Mouse (Mus musculus): ENCODE measurements around the gene Rraga. TPM values are rescaled to one million over a fixed set of nuclear protein-coding genes. Genes with fewer than 3 reads are reported as not detected.
A peak's percentile ranks its signal among the peaks of the same experiment; 100 is the strongest.

Rraga gene
- polyA plus RNA-seq (2015; fragmentation: Nextera tagmentation; extraction: Ambion mirVana) = 77.6 and 79.5 TPM in 2 replicates

DNA sequence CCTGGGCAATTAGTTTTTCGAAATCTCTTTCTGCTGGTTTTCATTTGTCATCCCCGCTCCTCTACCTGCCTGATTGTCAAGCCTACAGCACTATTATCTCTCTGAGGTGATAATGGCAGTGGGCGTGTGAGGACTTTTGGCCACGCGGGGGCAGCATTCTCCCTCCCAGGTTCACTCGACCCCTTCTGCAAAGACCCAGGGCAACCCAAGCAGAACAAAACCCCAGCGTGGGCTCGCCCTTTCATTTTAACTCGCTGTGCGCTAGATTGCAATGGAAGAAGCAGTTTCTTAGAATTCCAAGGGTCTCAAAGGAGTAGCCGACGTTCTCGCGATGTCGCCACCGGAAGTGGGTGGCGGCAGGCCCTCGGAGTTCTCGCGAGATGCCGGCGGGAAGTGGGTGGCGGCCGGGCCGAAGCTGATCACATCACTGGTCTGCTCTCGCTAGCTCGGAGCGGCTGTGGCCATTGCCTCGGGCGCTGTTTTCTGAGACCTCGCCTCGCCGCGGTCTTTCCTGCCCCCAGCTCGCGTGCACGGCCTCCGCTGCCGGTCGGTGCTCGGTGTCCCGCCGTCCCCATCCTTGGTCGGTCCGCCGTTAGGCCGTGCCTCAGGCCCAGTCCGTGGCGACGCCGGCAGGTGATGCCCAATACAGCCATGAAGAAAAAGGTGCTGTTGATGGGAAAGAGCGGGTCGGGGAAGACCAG is at the start of gene Rraga:
TSS of gene Rraga (plus strand) at position 386 of the 701 bp plus-strand sequence.
- H3K4me3 ChIP-seq = peak within 1 kb of the TSS; percentile 92
- H3K9ac ChIP-seq = peak within 1 kb of the TSS; percentile 93
- H3K27ac ChIP-seq = peak within 1 kb of the TSS; percentile 98
- H3K36me3 ChIP-seq = peaks cover 17% of the 10 kb centered on the region
- peaks cover 21% of the 10 kb centered on the region for H3K4me1 ChIP-seq
- H3K9me3 ChIP-seq = no peaks in the 10 kb centered on the region
- peak; percentile 93 for ATAC-seq (ENCODE audit: insufficient number of reproducible peaks, insufficient read depth, low FRiP score, low TSS enrichment, low read depth)
- peak within 1 kb of the TSS; percentile 87 for H3K4me2 ChIP-seq
- no peaks in the 10 kb centered on the region for H3K27me3 ChIP-seq
- under 1% methylated on average over 53 of the region's 53 CpGs for WGBS

- H3K9ac ChIP-seq = no peak overlapping the region
- no peaks in the 10 kb centered on the region for H3K9me3 ChIP-seq
- WGBS = 23% methylated on average over 11 of the region's 11 CpGs
- H3K27ac ChIP-seq = peak overlapping the region; percentile 77
- peak; percentile 76 for ATAC-seq (ENCODE audit: insufficient number of reproducible peaks, insufficient read depth, low FRiP score, low TSS enrichment, low read depth)
- no peaks in the 10 kb centered on the region for H3K36me3 ChIP-seq
- no peak overlapping the region for H3K4me3 ChIP-seq
- H3K4me2 ChIP-seq = peak overlapping the region; percentile 22; the same call in 1 of the 2 replicates
- H3K27me3 ChIP-seq = no peaks in the 10 kb centered on the region
- peaks cover 34% of the 10 kb centered on the region for H3K4me1 ChIP-seq
Measured at GRCm38 (mm10) chr4:86527162-86528136, 48.0 kb upstream of the Rraga start.

GRCm38 (mm10) chr4:86529161-86529560 is 46.3 kb upstream of the Rraga start:
- no peak for ATAC-seq (ENCODE audit: insufficient number of reproducible peaks, insufficient read depth, low FRiP score, low TSS enrichment, low read depth)
- Histone ChIP-seq H3K4me3 (no peak overlapping the region), H3K36me3 (no peaks in the 10 kb centered on the region), H3K9ac (no peak overlapping the region), H3K4me2 (no peak overlapping the region), H3K9me3 (no peaks in the 10 kb centered on the region), H3K27me3 (no peaks in the 10 kb centered on the region), H3K27ac (peak overlapping the region; percentile 34; the same call in 1 of the 2 replicates), H3K4me1 (peaks cover 42% of the 10 kb centered on the region)
- 54% methylated on average over 6 of the region's 6 CpGs for WGBS

DNA sequence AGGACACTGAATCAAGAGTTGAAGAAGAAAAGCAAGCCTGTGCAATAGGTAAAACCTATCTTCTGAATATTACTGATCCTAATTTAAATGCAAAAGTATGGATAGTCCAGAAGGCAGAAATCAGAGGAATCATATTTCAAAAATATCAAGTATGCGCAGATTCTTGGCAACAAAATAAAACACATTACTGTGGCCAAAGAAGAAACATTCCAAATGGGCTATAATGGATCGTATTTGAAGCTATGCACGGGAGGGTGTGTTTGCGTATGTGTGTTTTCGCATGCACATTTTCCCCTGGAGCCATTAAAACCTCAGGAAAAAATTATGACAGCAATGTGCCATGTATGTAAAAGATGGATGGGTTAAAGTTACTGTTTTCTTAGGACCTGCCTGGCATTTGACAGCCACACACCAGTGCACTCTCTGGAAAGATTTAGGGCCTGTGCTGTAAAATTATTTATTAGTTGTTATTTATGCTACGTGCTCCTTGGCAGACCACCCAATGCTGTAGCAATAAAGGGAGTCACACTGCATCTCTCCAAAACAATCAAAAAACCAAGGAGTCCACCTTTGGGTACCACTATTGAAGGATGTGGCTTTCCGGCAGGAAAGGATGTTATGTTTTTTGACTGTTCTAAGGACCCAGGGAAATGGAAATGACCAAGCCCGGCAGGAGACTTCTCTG is 41.9 kb upstream of the Rraga start:
- Histone ChIP-seq H3K4me3 (no peak overlapping the region), H3K36me3 (no peaks in the 10 kb centered on the region), H3K9me3 (no peaks in the 10 kb centered on the region), H3K27me3 (no peaks in the 10 kb centered on the region), H3K4me2 (no peak overlapping the region), H3K9ac (no peak overlapping the region), H3K4me1 (peaks cover 16% of the 10 kb centered on the region), H3K27ac (peak overlapping the region; percentile 73)
- 46% methylated on average over 8 of the region's 8 CpGs for WGBS
- no peak for ATAC-seq (ENCODE audit: insufficient number of reproducible peaks, insufficient read depth, low FRiP score, low TSS enrichment, low read depth)

GRCm38 (mm10) chr4:86534091-86534481 is 41.4 kb upstream of the Rraga start:
- Histone ChIP-seq H3K4me3 (no peak overlapping the region), H3K4me1 (peaks cover 15% of the 10 kb centered on the region), H3K27ac (peak overlapping the region; percentile 73), H3K9ac (no peak overlapping the region), H3K9me3 (no peaks in the 10 kb centered on the region), H3K36me3 (no peaks in the 10 kb centered on the region), H3K4me2 (no peak overlapping the region), H3K27me3 (no peaks in the 10 kb centered on the region)
- WGBS = 28% methylated on average over 5 of the region's 5 CpGs
- no peak for ATAC-seq (ENCODE audit: insufficient number of reproducible peaks, insufficient read depth, low FRiP score, low TSS enrichment, low read depth)

DNA sequence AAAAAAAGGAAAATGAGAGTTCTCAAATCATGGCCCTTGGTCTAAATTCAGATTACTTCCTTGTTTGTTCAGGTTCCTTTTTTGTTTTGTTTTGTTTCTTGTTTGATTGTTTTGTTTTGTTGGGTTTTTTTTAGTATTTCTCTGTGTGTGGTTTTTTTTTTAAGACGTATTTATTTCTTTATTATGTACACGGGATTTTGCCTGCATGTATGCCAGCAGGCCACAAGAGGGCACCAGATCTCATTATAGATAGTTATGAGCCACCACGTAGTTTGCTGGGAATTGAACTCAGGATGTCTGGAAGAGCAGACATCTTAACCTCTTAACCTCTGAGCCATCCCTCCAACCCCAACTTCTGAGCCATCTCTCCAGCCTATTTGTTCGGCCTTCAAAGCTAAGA is 37.5 kb upstream of the Rraga start:
- no peak for ATAC-seq (ENCODE audit: insufficient number of reproducible peaks, insufficient read depth, low FRiP score, low TSS enrichment, low read depth)
- Histone ChIP-seq H3K36me3 (no peaks in the 10 kb centered on the region), H3K4me3 (no peak overlapping the region), H3K27me3 (no peaks in the 10 kb centered on the region), H3K9ac (no peak overlapping the region), H3K4me1 (peaks cover 9% of the 10 kb centered on the region), H3K4me2 (no peak overlapping the region), H3K27ac (no peak overlapping the region), H3K9me3 (no peaks in the 10 kb centered on the region)
- WGBS = 51% methylated on average over 4 of the region's 4 CpGs

DNA sequence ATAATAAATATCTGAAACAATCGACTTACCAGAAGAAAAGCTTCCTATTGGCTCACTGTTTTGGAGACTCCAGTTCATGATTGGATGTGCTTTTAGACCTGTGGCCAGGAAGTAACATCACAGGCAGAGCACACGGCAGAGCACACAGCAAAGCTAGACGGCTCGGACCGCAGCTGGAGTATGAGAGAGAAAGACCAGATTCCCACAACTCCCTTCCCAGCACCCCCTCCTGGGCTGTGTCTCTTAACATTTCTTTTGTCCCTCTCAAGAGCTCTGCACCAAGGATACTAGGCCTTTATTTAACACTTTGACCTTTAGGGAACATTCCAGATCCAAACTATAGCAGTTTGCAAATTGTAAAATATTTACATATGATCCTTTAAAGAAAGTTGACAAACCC is 36.5 kb upstream of the Rraga start:
- no peaks in the 10 kb centered on the region for H3K36me3 ChIP-seq
- H3K9me3 ChIP-seq = no peaks in the 10 kb centered on the region
- 94% methylated on average over 5 of the region's 5 CpGs for WGBS
- no peak overlapping the region for H3K9ac ChIP-seq
- no peak overlapping the region for H3K27ac ChIP-seq
- no peak for ATAC-seq (ENCODE audit: insufficient number of reproducible peaks, insufficient read depth, low FRiP score, low TSS enrichment, low read depth)
- H3K4me3 ChIP-seq = no peak overlapping the region
- H3K27me3 ChIP-seq = no peaks in the 10 kb centered on the region
- H3K4me1 ChIP-seq = peaks cover 8% of the 10 kb centered on the region
- H3K4me2 ChIP-seq = no peak overlapping the region

- no peak for ATAC-seq (ENCODE audit: insufficient number of reproducible peaks, insufficient read depth, low FRiP score, low TSS enrichment, low read depth)
- H3K4me1 ChIP-seq = peaks cover 11% of the 10 kb centered on the region
Measured at GRCm38 (mm10) chr4:86541573-86541972, 33.9 kb upstream of the Rraga start.

GRCm38 (mm10) chr4:86543999-86544398 is 31.5 kb upstream of the Rraga start:
- 79% methylated on average over 3 of the region's 3 CpGs for WGBS
- H3K27me3 ChIP-seq = no peaks in the 10 kb centered on the region
- H3K36me3 ChIP-seq = no peaks in the 10 kb centered on the region
- H3K4me2 ChIP-seq = no peak overlapping the region
- H3K4me3 ChIP-seq = no peak overlapping the region
- H3K9me3 ChIP-seq = no peaks in the 10 kb centered on the region
- H3K9ac ChIP-seq = no peak overlapping the region
- H3K27ac ChIP-seq = no peak overlapping the region
- ATAC-seq (ENCODE audit: insufficient number of reproducible peaks, insufficient read depth, low FRiP score, low TSS enrichment, low read depth) = no peak
- peaks cover 11% of the 10 kb centered on the region for H3K4me1 ChIP-seq

More at GRCm38 (mm10) chr4:86541573-86541972, 33.9 kb upstream of the Rraga start:
- Histone ChIP-seq H3K27me3 (no peaks in the 10 kb centered on the region), H3K27ac (no peak overlapping the region), H3K9me3 (no peaks in the 10 kb centered on the region), H3K4me2 (no peak overlapping the region), H3K36me3 (no peaks in the 10 kb centered on the region), H3K4me3 (no peak overlapping the region), H3K9ac (no peak overlapping the region)
- 86% methylated on average over 1 of the region's 1 CpGs for WGBS

DNA sequence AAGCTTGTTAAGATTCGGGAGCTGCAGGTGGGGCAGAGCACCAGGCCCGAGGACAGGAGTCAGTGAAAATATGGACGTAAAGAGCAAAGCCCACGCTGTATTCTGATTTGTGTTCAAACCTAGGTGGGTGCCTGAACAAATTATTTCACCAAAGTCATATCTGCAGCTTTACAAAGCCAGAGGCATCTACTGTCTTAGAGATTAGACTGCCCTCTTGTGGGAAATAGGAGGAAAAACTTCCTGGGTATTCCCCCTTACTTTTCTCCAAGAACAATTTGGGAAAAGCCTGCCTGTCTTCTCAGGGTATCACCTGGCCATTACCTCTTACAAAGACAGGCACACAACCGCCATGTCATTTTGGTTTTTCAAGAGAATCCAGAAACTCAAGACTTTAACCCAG is 29.9 kb upstream of the Rraga start:
- Histone ChIP-seq H3K4me1 (peaks cover 11% of the 10 kb centered on the region), H3K36me3 (no peaks in the 10 kb centered on the region), H3K4me2 (no peak overlapping the region), H3K9ac (peak overlapping the region; percentile 6; the same call in 1 of the 2 replicates), H3K27me3 (no peaks in the 10 kb centered on the region), H3K4me3 (no peak overlapping the region), H3K9me3 (no peaks in the 10 kb centered on the region), H3K27ac (no peak overlapping the region)
- no peak for ATAC-seq (ENCODE audit: insufficient number of reproducible peaks, insufficient read depth, low FRiP score, low TSS enrichment, low read depth)
- 51% methylated on average over 5 of the region's 5 CpGs for WGBS

DNA sequence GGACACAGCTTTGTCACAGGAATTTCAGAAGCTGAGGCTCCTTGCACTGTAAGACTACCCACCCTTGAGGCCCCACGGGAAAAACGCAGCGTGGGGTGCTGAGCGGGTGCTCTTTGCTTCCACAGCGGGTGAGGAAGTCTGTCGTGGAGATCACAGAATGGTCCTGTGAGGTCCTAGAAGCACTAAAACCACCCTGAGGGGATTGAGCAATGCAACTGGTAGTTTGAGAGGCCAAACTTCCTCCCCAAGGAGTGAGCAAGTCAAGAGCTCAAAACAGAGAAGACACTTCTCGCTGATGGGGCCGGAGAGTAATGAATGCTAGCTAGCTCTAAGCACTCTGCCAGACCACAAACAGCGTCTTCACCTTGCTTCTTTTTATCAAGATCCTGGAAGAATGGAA is 27.1 kb upstream of the Rraga start:
- Histone ChIP-seq H3K27ac (no peak overlapping the region), H3K4me3 (no peak overlapping the region), H3K9ac (no peak overlapping the region), H3K27me3 (no peaks in the 10 kb centered on the region), H3K4me2 (no peak overlapping the region), H3K36me3 (no peaks in the 10 kb centered on the region), H3K4me1 (peaks cover 11% of the 10 kb centered on the region), H3K9me3 (no peaks in the 10 kb centered on the region)
- no peak for ATAC-seq (ENCODE audit: insufficient number of reproducible peaks, insufficient read depth, low FRiP score, low TSS enrichment, low read depth)
- WGBS = 75% methylated on average over 9 of the region's 9 CpGs

Data from embryonic facial prominence, embryonic 13.5 days (tissue).